Mouse (Mus musculus) heart, postnatal 14 days (tissue): ENCODE results near the gene Cryba1. TPM values are rescaled to one million over a fixed set of nuclear protein-coding genes. Genes with fewer than 3 reads are reported as not detected.

Experiments used
- total RNA-seq, 2 experiments: library from RNA; stranded (reverse); gene quantifications; 2 replicates each; pipeline ENCODE4 v1.2.3; 2021

Cryba1 gene
- total RNA-seq, 2 experiments from 2014 or later: not detected

Other genes with a start within 250 kb of the Cryba1 start
- gene Ankrd13b, start 235.6 kb downstream of the Cryba1 start, total RNA-seq: 10 to 100 TPM; 10.6 to 10.9 TPM
- gene Git1, start 231.7 kb downstream of the Cryba1 start, total RNA-seq: 10 to 100 TPM; 49.1 to 50.0 TPM
- 1 to 10 TPM; 2.0 to 2.7 TPM for gene Abhd15, start 210.2 kb downstream of the Cryba1 start, total RNA-seq
- gene Trp53i13, start 209.3 kb downstream of the Cryba1 start, total RNA-seq: 10 to 100 TPM in 1 of 2 experiments, 1 to 10 TPM in 1; 9.1 to 10.3 TPM
- not detected for gene Gm10392, start 206.1 kb downstream of the Cryba1 start, total RNA-seq
- 10 to 100 TPM; 57.0 to 59.3 TPM for gene Taok1, start 117.5 kb downstream of the Cryba1 start, total RNA-seq
- gene Nufip2, start 39.1 kb downstream of the Cryba1 start, total RNA-seq: 10 to 100 TPM; 58.9 to 61.9 TPM
- 100 to 1,000 TPM; 252 to 259 TPM for gene Myo18a, start 38.0 kb upstream of the Cryba1 start, total RNA-seq
- not detected for gene Gm10277, start 62.5 kb upstream of the Cryba1 start, total RNA-seq
- gene Pipox, start 168.8 kb upstream of the Cryba1 start, total RNA-seq: 1 to 10 TPM in 1 of 2 experiments, under 1 TPM in 1; 0.98 to 1.1 TPM
- gene Sez6, start 205.5 kb upstream of the Cryba1 start, total RNA-seq: under 1 TPM; 0.22 to 0.50 TPM